Mouse (Mus musculus) stomach, embryonic 16.5 days (tissue): ENCODE measurements around the gene Rnf135. TPM values are rescaled to one million over a fixed set of nuclear protein-coding genes. Genes with fewer than 3 reads are reported as not detected.
A peak's percentile ranks its signal among the peaks of the same experiment; 100 is the strongest.

Experiments
- ATAC-seq: fragments of 200-750 bp; cut with Nextera tagmentation; 2 replicates; pipeline ENCODE4 v1.8.0; 2017; ENCODE audit warnings: moderate number of reproducible peaks, moderate TSS enrichment; ENCODE audit not compliant: insufficient read depth, low FRiP score
- H3K27ac ChIP-seq: fragments of 300-500 bp; sonication (generic); 2 replicates; pipeline ENCODE4 v1.5.1; 2014; ENCODE audit warnings: low read length
- H3K27me3 ChIP-seq: fragments of 300-500 bp; sonication (generic); 2 replicates; pipeline ENCODE4 v1.6.1; 2014; ENCODE audit warnings: low read length, control low read depth, mixed read lengths; ENCODE audit not compliant: control insufficient read depth, insufficient read depth
- H3K36me3 ChIP-seq: fragments of 300-500 bp; sonication (generic); 2 replicates; pipeline ENCODE4 v1.6.1; 2014; ENCODE audit warnings: low read length; ENCODE audit not compliant: control insufficient read depth, insufficient read depth
- H3K4me1 ChIP-seq: fragments of 300-500 bp; sonication (generic); 2 replicates; pipeline ENCODE4 v1.6.1; 2014; ENCODE audit warnings: low read length, control low read depth, mixed read lengths; ENCODE audit not compliant: control insufficient read depth, insufficient read depth
- H3K4me2 ChIP-seq: fragments of 300-500 bp; sonication (generic); 2 replicates; pipeline ENCODE4 v1.6.1; 2014; ENCODE audit warnings: low read depth, low read length, mixed read lengths
- H3K4me3 ChIP-seq: fragments of 300-500 bp; sonication (generic); replicated peaks from 2 replicates; pipeline ENCODE4 v1.5.1; 2014; ENCODE audit warnings: mild to moderate bottlenecking, low read length
- H3K9ac ChIP-seq: fragments of 300-500 bp; sonication (generic); 2 replicates; pipeline ENCODE4 v1.6.1; 2014; ENCODE audit warnings: low read length
- H3K9me3 ChIP-seq: fragments of 300-500 bp; sonication (generic); replicated peaks from 2 replicates; pipeline ENCODE4 v1.6.1; 2016; ENCODE audit warnings: low read length, control low read depth; ENCODE audit not compliant: control insufficient read depth
- WGBS: fragments of 180-500 bp; shearing (Covaris S2); extraction: QIAGEN DNeasy Blood & Tissue Kit; methylation state at CpG from one replicate; pipeline ENCODE4 v1.1.7; 2014; 5-methylcytosine and 5-hydroxymethylcytosine counted together
- polyA plus RNA-seq: library from polyadenylated mRNA; unstranded; fragments of >200 nt; fragmentation: Nextera tagmentation; extraction: Ambion mirVana; gene quantifications from 2 replicates; pipeline ENCODE4 v1.2.1, GENCODE M21; 2015

Rnf135 gene
- 11.6 and 13.3 TPM in 2 replicates for polyA plus RNA-seq

- Histone ChIP-seq H3K9ac (peak within 1 kb of the TSS; percentile 96), H3K4me2 (peak within 1 kb of the TSS; percentile 69), H3K4me1 (no peaks in the 10 kb centered on the region), H3K9me3 (no peaks in the 10 kb centered on the region), H3K36me3 (no peaks in the 10 kb centered on the region), H3K27me3 (no peaks in the 10 kb centered on the region), H3K4me3 (peak within 1 kb of the TSS; percentile 90), H3K27ac (peak within 1 kb of the TSS; percentile 88)
- ATAC-seq = peak; percentile 98
- 1% methylated on average over 33 of the region's 33 CpGs for WGBS
Measured at GRCm38 (mm10) chr11:80183705-80184255, at the start of gene Rnf135. Gene Rnf135 (plus strand): TSS chr11:80183851.

- Histone ChIP-seq H3K27me3 (no peaks in the 10 kb centered on the region), H3K9me3 (no peaks in the 10 kb centered on the region), H3K36me3 (peaks cover 7% of the 10 kb centered on the region; the same call in 1 of the 2 replicates), H3K27ac (no peak overlapping the region), H3K4me2 (no peak overlapping the region), H3K4me1 (no peaks in the 10 kb centered on the region), H3K4me3 (no peak overlapping the region), H3K9ac (no peak overlapping the region)
- 74% methylated on average over 4 of the region's 4 CpGs for WGBS
- no peak for ATAC-seq
Measured at GRCm38 (mm10) chr11:80134744-80135143, 48.9 kb upstream of the Rnf135 start.

DNA sequence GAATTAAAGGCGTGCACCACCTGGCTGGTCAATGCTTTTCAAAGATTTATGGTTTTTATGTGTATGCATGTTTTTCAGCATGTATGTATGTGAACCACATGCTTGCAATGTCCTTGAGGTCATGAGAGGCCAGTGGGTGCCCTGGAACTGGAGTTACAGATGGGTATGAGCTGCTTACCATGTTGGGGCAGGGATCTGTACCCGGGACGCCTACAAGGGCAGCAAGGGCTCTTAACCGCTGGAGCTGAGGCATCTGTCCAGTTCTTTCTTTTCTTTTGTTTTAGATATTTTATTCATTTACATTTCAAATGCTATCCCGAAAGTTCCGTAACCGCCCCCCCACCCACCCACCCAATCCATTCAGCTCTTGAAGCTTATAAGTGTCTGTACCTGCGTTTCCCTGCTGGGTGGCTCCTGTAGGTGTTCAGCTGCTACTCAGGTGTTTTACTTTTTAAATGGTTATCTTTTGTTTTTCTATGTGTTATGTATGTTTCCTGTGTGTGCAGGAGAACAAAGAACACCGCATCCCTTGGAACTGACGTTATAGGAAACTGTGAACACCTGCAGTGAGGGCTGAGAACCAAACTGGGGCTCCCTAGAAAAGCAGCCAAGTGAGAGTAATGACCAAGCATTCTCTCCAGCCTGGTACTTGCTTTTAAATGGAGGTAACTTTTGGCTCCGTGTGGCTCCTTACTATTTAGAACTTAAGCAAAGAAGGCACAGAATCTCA, 47.5 kb upstream of the Rnf135 start:
- WGBS = 88% methylated on average over 11 of the region's 11 CpGs
- Histone ChIP-seq H3K4me2 (no peak overlapping the region), H3K36me3 (peaks cover 7% of the 10 kb centered on the region; the same call in 1 of the 2 replicates), H3K4me1 (no peaks in the 10 kb centered on the region), H3K4me3 (no peak overlapping the region), H3K27ac (no peak overlapping the region), H3K27me3 (no peaks in the 10 kb centered on the region), H3K9me3 (no peaks in the 10 kb centered on the region), H3K9ac (no peak overlapping the region)
- no peak for ATAC-seq

- no peak for ATAC-seq
- H3K4me2 ChIP-seq = no peak overlapping the region
- H3K27ac ChIP-seq = no peak overlapping the region
- H3K9ac ChIP-seq = no peak overlapping the region
- WGBS = 89% methylated on average over 13 of the region's 13 CpGs
- H3K9me3 ChIP-seq = no peaks in the 10 kb centered on the region
- no peaks in the 10 kb centered on the region for H3K4me1 ChIP-seq
- no peaks in the 10 kb centered on the region for H3K27me3 ChIP-seq
- H3K4me3 ChIP-seq = no peak overlapping the region
- peaks cover 7% of the 10 kb centered on the region; the same call in 1 of the 2 replicates for H3K36me3 ChIP-seq
Measured at GRCm38 (mm10) chr11:80136786-80137185, 46.9 kb upstream of the Rnf135 start.

GRCm38 (mm10) chr11:80137773-80138172, 45.9 kb upstream of the Rnf135 start:
- 88% methylated on average over 5 of the region's 5 CpGs for WGBS
- H3K36me3 ChIP-seq = peaks cover 7% of the 10 kb centered on the region; the same call in 1 of the 2 replicates
- no peak for ATAC-seq
- H3K4me2 ChIP-seq = no peak overlapping the region
- H3K27ac ChIP-seq = no peak overlapping the region
- no peak overlapping the region for H3K4me3 ChIP-seq
- no peaks in the 10 kb centered on the region for H3K27me3 ChIP-seq
- H3K9me3 ChIP-seq = no peaks in the 10 kb centered on the region
- no peak overlapping the region for H3K9ac ChIP-seq
- H3K4me1 ChIP-seq = peaks cover 5% of the 10 kb centered on the region; the same call in 1 of the 2 replicates

DNA sequence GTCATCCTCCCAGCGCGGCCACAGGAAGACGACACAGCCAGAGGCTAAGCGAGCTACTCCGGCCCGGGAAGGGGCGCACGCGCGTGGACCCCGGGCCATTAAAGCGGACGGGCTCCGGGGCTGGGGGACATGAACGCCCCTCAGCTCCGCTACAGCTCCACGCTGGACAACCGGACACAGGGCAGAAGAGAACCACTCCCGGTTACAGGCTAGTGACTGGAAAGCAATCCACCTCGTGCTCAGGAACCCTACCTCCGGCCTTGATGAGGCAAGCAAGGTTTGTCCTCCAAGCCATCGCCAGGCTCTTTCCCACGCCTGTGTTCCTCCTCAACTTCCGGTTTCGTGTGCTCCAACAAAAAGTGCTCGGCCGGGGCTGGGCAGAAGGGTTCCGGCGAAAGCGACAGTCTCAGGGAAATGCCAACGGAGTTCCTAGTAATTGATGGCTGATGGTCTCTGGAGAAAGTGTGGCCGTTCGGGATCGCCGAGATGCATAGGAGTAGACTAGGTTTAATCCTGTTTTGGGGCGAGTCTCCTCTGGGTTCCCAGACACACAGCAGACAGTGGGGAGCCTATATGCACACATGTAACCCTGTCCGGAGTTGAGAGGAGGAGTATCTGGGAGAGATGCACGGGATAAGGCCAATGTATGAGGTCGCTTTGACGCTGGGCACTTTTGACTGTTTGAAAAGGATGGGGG, 41.7 kb upstream of the Rnf135 start, which contains the start of gene Tefm:
Gene Tefm (minus strand): TSS at position 351 of the 697 bp plus-strand sequence.
- H3K27me3 ChIP-seq = no peaks in the 10 kb centered on the region
- peak within 1 kb of the TSS; percentile 81 for H3K9ac ChIP-seq
- no peaks in the 10 kb centered on the region for H3K9me3 ChIP-seq
- peak within 1 kb of the TSS; percentile 66 for H3K27ac ChIP-seq
- under 1% methylated on average over 40 of the region's 40 CpGs for WGBS
- H3K4me2 ChIP-seq = peak within 1 kb of the TSS; percentile 62
- no peaks in the 10 kb centered on the region for H3K36me3 ChIP-seq
- peaks cover 9% of the 10 kb centered on the region; the same call in 1 of the 2 replicates for H3K4me1 ChIP-seq
- ATAC-seq = peak; percentile 90
- H3K4me3 ChIP-seq = peak within 1 kb of the TSS; percentile 62

DNA sequence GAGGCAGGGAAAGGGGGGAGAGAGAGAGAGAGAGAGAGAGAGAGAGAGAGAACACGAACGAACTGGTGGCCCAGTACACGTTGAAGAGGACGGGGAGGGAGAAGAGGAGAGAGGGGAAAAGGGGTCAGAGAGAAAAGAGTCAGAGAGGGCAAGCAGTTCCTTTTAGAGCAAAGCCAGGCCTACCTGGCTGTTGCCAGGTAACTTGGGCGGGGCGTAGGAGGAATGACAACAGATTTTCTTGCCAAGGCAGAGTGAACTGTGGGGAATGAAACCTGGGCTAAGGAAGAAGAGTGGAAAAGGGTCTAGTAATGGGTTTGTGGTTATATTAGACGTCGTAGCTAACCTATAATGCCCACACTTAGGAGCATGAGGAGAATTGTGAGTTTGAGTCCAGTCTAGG, 40.8 kb upstream of the Rnf135 start:
- Histone ChIP-seq H3K4me2 (peak overlapping the region; percentile 62), H3K36me3 (no peaks in the 10 kb centered on the region), H3K9me3 (no peaks in the 10 kb centered on the region), H3K4me3 (peak overlapping the region; percentile 62), H3K27me3 (no peaks in the 10 kb centered on the region), H3K27ac (no peak overlapping the region), H3K9ac (peak overlapping the region; percentile 81; the same call in 1 of the 2 replicates), H3K4me1 (peaks cover 9% of the 10 kb centered on the region; the same call in 1 of the 2 replicates)
- no peak for ATAC-seq
- 33% methylated on average over 8 of the region's 8 CpGs for WGBS

- ATAC-seq = no peak
- H3K9ac ChIP-seq = peak overlapping the region; percentile 48; the same call in 1 of the 2 replicates
- 33% methylated on average over 10 of the region's 10 CpGs for WGBS
- H3K36me3 ChIP-seq = no peaks in the 10 kb centered on the region
- no peaks in the 10 kb centered on the region for H3K27me3 ChIP-seq
- H3K9me3 ChIP-seq = no peaks in the 10 kb centered on the region
- H3K4me2 ChIP-seq = no peak overlapping the region
- H3K4me3 ChIP-seq = no peak overlapping the region
- H3K27ac ChIP-seq = peak overlapping the region; percentile 33; the same call in 1 of the 2 replicates
- H3K4me1 ChIP-seq = peaks cover 9% of the 10 kb centered on the region; the same call in 1 of the 2 replicates
Measured at GRCm38 (mm10) chr11:80145787-80146275, 37.8 kb upstream of the Rnf135 start.
